Mouse (Mus musculus): Measurements from ENCODE around the gene Rap2c. TPM values are rescaled to one million over a fixed set of nuclear protein-coding genes. Genes with fewer than 3 reads are reported as not detected.

Gene Rap2c
- 36.4 to 40.0 TPM (median 37.9 TPM) in 4 replicates for total RNA-seq (2023; ENCODE audit: inconsistent age)

DNA sequence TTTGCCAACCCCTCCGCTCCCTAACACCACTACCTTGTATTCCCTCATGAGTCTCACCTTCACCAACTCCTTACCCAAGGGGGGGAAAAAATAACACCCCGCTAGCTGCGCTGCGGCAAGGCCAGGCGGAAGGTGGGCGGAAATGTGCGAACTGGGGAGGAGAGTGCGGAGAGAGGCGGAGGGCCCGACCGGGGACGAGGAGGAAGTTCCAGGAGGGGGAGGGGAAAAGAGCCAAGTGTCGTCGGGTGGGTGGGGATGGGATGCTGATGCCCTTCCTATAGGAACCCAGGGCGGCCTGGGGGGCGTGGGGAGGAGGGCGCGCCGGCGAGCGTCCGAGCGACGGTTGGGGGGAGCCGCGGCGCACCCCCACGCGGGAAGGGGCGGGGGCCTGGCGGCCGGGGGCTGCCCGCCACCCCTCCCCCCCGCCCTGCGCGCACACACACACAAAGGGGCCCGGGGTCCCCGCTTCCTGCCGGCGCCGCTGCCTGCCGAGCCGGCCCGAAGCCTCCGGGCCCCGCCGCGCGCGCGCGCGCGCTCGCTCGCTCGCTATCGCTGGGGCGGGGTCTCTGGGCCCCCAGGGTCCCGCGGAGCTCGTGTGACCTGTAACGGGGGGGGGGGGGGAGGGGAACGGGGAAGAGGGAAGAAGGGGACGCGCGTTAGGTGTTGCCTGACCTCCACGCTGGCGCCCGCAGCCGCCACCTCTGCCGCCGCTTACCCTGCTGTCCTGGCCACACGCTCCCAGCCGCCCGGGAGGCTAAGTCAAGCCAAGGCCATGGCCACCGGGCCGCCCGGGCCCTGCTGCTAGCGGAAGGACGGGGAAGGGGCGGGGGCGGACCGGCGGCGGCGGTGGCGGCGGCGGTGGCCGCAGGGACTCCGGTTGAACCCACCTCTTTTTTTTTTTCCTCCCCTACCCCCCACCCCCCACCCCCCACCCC lies at the start of gene Rap2c:
Gene Rap2c, minus strand, starts transcription at position 168 of the 935 bp plus-strand sequence.

Other genes with a start within 250 kb of the Rap2c start
- 41.5 to 46.0 TPM (median 43.4 TPM) in 4 replicates for gene Stk26, start 177.0 kb downstream of the Rap2c start, total RNA-seq (2023; ENCODE audit: inconsistent age)
- not detected in 4 replicates for gene Frmd7, start 75.3 kb downstream of the Rap2c start, total RNA-seq (2023; ENCODE audit: inconsistent age)
- gene Mbnl3, start 188.5 kb upstream of the Rap2c start, total RNA-seq (2023; ENCODE audit: inconsistent age): 20.4 to 27.7 TPM (median 23.2 TPM) in 4 replicates

Measured in B cell, adult (primary cell).